Mouse (Mus musculus) E14TG2a.4 (cell line): ENCODE results near the gene Rere.

Experiments
- CTCF ChIP-seq: conservative IDR thresholded peaks from 2 replicates; pipeline ENCODE4 v1.5.1; 2014; ENCODE audit warnings: low read length
- NANOG ChIP-seq: IDR thresholded peaks from 2 replicates; pipeline ENCODE4 v1.6.1; 2014; ENCODE audit warnings: borderline replicate concordance, low read length, mixed read lengths
- POU5F1 ChIP-seq: IDR thresholded peaks from 2 replicates; pipeline ENCODE4 v1.6.1; 2014; ENCODE audit warnings: low read length, borderline replicate concordance

GRCm38 (mm10) chr4:150447517-150447916 is 166.1 kb downstream of the Rere start:
- TF ChIP-seq CTCF (no peak), POU5F1 (no peak), NANOG (no peak)
